Mouse (Mus musculus): Measurements from ENCODE around the gene Runx2.
A peak's percentile ranks its signal among the peaks of the same experiment; 100 is the strongest.

Runx2 gene

GRCm38 (mm10) chr17:44814508-44815175 lies at the start of gene Runx2:
Runx2 (minus strand) TSS chr17:44814797.
- no peak for DNase-seq (ENCODE audit: extremely low spot score)

DNA sequence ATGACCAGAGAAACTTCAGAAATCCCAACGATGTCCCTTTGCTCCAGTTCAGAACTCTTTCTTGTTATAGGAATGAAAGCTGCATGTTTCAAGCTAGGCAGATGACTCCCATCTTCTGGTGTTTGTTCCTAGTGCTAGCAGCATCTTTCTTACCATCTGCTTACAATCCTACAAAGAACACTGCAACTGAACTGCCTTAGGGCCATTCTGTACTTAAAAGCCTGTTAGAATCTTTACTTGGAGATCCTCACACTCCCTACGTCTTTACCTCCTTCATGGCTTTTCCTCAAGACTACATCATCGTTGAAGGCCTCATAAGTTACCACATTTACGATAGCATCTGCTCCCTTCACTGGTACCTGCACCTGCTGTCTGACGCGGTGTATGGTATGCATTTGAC lies 48.6 kb upstream of the Runx2 start:
- DNase-seq (ENCODE audit: extremely low spot score): no peak

- no peak for DNase-seq (ENCODE audit: extremely low spot score)
These were observed 27.6 kb upstream of the Runx2 start for GRCm38 (mm10) chr17:44842184-44842583.

DNA sequence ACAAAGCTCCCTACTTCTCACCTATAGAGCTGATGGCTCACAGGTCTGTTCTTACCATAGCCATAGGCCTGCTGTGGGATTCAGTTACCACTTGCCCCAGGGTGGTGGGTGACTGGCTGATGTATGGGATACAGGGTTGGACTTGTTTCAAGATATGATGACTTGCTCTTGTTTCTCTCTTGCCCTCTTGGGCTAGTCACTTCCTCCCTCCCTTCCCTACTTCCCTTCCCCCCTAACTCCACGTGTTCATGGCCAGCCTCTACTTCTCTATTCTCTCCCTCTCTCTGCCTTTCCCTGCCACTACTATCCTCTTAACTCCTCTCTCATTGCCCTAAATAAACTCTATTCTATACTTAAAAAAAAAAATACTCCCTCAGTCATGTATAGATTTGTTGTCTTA lies 16.6 kb upstream of the Runx2 start:
- no peak for DNase-seq (ENCODE audit: extremely low spot score)

- DNase-seq (ENCODE audit: extremely low spot score): no peak
These were observed 15.0 kb upstream of the Runx2 start for GRCm38 (mm10) chr17:44829587-44829986.

- DNase-seq (ENCODE audit: extremely low spot score): no peak
These were observed 13.4 kb upstream of the Runx2 start for GRCm38 (mm10) chr17:44827964-44828363.

DNA sequence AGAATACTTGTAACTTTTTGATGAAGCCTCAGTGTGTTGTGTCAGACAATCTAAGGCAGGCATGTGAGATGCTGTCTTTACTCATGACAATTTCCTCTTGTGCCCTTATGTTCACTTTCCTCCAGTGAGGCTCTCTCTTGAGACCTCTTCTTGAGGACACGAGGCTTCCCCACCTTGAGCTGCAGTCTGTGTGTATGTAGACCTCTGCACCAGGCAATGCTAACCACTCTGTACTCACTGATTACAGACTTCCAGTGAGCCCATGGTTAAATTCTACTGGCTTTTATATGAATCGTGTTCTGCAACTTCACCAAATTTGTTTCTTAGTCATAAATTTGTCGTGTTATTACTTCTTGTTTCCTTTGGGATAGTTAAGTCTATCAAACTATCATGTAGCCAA lies 12.5 kb upstream of the Runx2 start:
- DNase-seq (ENCODE audit: extremely low spot score): no peak

- no peak for DNase-seq (ENCODE audit: extremely low spot score)
These were observed 7.3 kb upstream of the Runx2 start for GRCm38 (mm10) chr17:44821940-44822339.

- DNase-seq (ENCODE audit: extremely low spot score): no peak
These were observed 5.2 kb upstream of the Runx2 start for GRCm38 (mm10) chr17:44819816-44820215.

- DNase-seq (ENCODE audit: extremely low spot score): no peak
These were observed 4.2 kb upstream of the Runx2 start for GRCm38 (mm10) chr17:44818825-44819224.

GRCm38 (mm10) chr17:44807031-44807430 lies 7.6 kb downstream of the Runx2 start:
- DNase-seq (ENCODE audit: extremely low spot score): no peak

- DNase-seq (ENCODE audit: extremely low spot score): no peak
These were observed 17.3 kb downstream of the Runx2 start for GRCm38 (mm10) chr17:44797331-44797730.

- no peak for DNase-seq (ENCODE audit: extremely low spot score)
These were observed 22.2 kb downstream of the Runx2 start for GRCm38 (mm10) chr17:44792218-44792917.

- no peak for DNase-seq (ENCODE audit: extremely low spot score)
These were observed 25.4 kb downstream of the Runx2 start for GRCm38 (mm10) chr17:44788982-44789747.

DNA sequence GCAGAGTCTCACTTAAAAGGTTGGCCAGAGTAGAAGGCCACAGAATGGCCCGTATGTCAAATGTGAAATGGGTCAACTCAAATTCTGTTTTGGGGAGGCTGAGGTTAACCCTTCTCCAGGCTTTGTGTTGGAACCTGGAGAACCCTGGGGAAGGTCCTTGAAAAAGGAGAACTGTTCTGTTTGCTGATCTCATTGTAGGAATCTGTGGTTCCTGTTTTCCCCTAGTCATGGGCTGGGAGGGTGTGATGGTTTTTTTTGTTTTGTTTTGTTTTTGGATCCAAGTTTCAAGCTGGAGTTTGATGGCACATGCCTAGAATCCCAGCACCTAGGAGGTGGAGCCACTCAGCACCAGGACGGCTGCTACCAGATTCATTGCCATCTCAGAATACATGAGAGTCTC lies 31.5 kb downstream of the Runx2 start:
- no peak for DNase-seq (ENCODE audit: extremely low spot score)

DNA sequence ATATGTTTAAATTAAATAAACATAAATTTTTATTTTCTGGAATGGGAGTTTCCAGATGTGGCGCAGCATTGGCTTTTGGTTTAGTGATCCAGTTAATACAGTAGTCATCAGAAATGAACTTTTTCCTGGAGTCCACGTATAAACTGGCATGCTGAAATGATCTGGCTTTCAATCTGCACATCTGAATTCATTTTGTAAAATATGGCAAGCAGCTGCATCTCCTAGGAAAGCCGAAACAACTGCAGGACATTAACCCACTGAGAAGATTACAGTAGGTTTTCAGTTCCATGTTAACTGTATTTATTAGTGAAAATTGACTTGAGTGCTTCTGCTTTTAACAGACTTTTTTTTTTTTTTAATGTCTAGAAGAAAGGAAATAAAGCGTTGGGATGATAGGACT lies 32.2 kb downstream of the Runx2 start:
- no peak for DNase-seq (ENCODE audit: extremely low spot score)

GRCm38 (mm10) chr17:44780353-44780752 lies 34.2 kb downstream of the Runx2 start:
- DNase-seq (ENCODE audit: extremely low spot score): no peak

DNA sequence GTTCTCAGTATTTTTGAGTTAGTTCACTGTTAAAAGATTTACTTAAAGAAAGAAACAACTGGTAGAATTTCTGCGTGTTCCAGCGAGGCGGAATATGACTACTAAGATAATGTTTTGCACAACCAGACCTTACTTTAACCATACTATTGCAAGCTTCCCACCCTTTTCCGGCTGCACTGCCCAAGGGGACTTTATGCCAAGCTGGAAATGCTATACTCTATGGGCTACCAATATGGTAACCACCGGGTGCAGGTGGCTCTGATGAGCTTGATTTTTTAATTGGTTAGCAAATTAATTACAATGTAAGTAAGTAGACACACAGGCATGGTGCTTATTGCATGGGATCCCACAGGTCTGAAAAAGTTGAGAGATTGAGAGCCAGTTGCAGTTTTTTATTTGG lies 36.5 kb downstream of the Runx2 start:
- no peak for DNase-seq (ENCODE audit: extremely low spot score)

DNA sequence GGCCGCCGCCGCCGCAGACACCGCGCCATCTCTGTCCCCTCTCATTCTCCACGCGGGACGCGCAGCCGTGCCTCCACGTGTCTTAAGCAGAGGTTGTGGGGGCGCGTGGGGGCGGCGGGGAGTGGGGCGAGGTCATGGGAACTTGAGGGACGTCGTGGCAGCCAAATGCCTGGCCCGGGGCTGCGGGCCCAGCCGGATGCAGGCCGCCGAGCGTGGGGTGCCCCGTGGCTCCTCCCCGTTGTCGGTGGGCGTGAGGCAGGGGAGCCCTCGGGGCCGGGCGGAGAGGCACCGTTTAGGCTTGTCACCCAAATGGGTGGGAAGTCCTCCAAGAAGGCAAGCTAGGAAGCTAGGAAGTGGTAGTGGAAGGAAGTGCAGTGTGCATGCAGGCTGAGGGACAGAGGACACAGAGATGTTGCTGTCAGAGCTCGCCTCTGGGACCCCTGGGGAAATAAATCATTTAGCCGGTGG lies 37.2 kb downstream of the Runx2 start:
- DNase-seq (ENCODE audit: extremely low spot score): peak; percentile 74

DNA sequence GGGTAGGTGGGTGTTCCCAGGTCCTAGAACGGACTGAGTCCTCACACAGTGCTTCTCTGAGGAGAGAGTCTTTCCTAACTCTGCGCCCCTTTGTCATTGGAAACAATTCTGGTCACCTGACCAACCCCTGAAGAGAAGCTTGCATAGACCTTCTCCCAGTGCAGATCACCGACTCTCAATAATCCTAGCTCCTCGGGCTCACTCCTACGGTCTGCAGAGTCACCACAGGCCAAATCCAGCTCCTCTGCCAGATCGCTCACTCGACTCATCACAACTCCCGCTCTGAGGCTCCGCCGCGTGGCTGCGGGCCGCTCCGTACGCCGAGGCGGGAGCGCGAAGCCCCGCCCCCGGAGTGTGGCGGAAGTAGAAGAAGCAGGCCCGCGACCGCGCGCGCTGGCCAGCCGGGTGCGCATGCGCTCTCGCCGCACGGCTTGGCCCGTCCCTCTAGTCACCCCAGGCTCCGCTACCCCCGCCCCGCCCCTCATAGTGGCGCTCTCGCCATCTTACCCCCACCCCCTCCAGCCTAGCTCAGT lies 37.8 kb downstream of the Runx2 start, which contains the start of gene Supt3:
Supt3 (plus strand) TSS at position 415 of the 533 bp plus-strand sequence.
- DNase-seq (ENCODE audit: extremely low spot score): peak; percentile 97

GRCm38 (mm10) chr17:44772576-44772975 lies 42.0 kb downstream of the Runx2 start:
- no peak for DNase-seq (ENCODE audit: extremely low spot score)

DNA sequence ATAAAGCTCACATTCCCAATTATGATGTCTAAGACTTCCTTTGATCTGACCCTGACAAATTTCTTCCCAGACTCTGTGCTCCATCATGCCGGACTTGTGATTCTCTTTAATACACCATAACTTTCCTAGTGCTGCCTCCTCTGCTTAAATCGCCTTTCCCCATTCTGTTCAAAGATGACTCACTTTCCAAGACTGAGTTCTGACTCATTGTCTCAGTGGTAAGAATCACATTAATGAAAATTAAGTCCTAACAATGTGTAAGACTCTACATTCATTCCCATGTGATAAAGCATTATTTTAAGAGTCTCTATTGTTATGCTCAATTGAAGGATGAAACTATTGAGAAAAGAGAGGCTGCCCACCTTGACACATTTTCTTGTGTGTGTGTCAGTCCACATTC lies 43.7 kb downstream of the Runx2 start:
- DNase-seq (ENCODE audit: extremely low spot score): no peak
